Mouse (Mus musculus) embryonic facial prominence, embryonic 11.5 days (tissue): ENCODE results near the gene Ifitm3. TPM values are rescaled to one million over a fixed set of nuclear protein-coding genes. Genes with fewer than 3 reads are reported as not detected.
"Not testable (repeated sequence)": the region's sequence is repeated elsewhere in the genome, so short reads cannot be mapped to it uniquely, and the experiment has no call there.

Source experiments
- ATAC-seq: fragments of 200-750 bp; cut with Nextera tagmentation; replicated peaks from 2 replicates; pipeline ENCODE4 v1.8.0; 2017; ENCODE audit warnings: low read depth; ENCODE audit not compliant: insufficient number of reproducible peaks, low FRiP score, low TSS enrichment
- DNase-seq: peaks from one replicate; pipeline ENCODE4 v3.0.0-alpha.2; 2015; ENCODE audit warnings: low spot score
- H3K27ac ChIP-seq: fragments of 300-500 bp; sonication (generic); replicated peaks from 2 replicates; pipeline ENCODE4 v1.5.1; 2014; ENCODE audit warnings: mild to moderate bottlenecking, low read depth, low read length, control low read depth
- H3K27me3 ChIP-seq: fragments of 300-500 bp; sonication (generic); 2 replicates; pipeline ENCODE4 v1.6.1; 2014; ENCODE audit warnings: mild to moderate bottlenecking, low read length, moderate library complexity, mixed read lengths; ENCODE audit not compliant: control insufficient read depth, insufficient read depth
- H3K36me3 ChIP-seq: fragments of 300-500 bp; sonication (generic); replicated peaks from 2 replicates; pipeline ENCODE4 v1.6.1; 2014; ENCODE audit warnings: low read depth, mild to moderate bottlenecking, low read length, moderate library complexity, mixed read lengths; ENCODE audit not compliant: control insufficient read depth, insufficient read depth
- H3K4me1 ChIP-seq: fragments of 300-500 bp; sonication (generic); 2 replicates; pipeline ENCODE4 v1.6.1; 2014; ENCODE audit warnings: low read length, mixed read lengths; ENCODE audit not compliant: control insufficient read depth, insufficient read depth
- H3K4me2 ChIP-seq: fragments of 300-500 bp; sonication (generic); 2 replicates; pipeline ENCODE4 v1.6.1; 2014; ENCODE audit warnings: low read depth, mild to moderate bottlenecking, control low read depth, low read length, moderate library complexity
- H3K4me3 ChIP-seq: fragments of 300-500 bp; sonication (generic); 2 replicates; pipeline ENCODE4 v1.5.1; 2014; ENCODE audit warnings: low read depth, low read length, control low read depth
- H3K9ac ChIP-seq: fragments of 300-500 bp; sonication (generic); replicated peaks from 2 replicates; pipeline ENCODE4 v1.6.1; 2014; ENCODE audit warnings: mild to moderate bottlenecking, control low read depth, low read length
- H3K9me3 ChIP-seq: fragments of 300-500 bp; sonication (generic); replicated peaks from 2 replicates; pipeline ENCODE4 v1.6.1; 2016; ENCODE audit warnings: mild to moderate bottlenecking, low read length, inconsistent platforms, mixed read lengths; ENCODE audit not compliant: control insufficient read depth
- whole genome bisulfite sequencing: fragments of 180-500 bp; shearing (Covaris S2); extraction: QIAGEN DNeasy Blood & Tissue Kit; methylation state at CpG from one replicate; pipeline ENCODE4 v1.1.7; 2014; 5-methylcytosine and 5-hydroxymethylcytosine counted together
- polyA plus RNA-seq: library from polyadenylated mRNA; unstranded; fragments of >200 nt; fragmentation: Nextera tagmentation; extraction: Ambion mirVana; gene quantifications from 2 replicates; pipeline ENCODE4 v1.2.1, GENCODE M21; 2014

The Ifitm3 gene
- polyA plus RNA-seq, 1 experiment from 2014 or later: 29.8 TPM

DNA sequence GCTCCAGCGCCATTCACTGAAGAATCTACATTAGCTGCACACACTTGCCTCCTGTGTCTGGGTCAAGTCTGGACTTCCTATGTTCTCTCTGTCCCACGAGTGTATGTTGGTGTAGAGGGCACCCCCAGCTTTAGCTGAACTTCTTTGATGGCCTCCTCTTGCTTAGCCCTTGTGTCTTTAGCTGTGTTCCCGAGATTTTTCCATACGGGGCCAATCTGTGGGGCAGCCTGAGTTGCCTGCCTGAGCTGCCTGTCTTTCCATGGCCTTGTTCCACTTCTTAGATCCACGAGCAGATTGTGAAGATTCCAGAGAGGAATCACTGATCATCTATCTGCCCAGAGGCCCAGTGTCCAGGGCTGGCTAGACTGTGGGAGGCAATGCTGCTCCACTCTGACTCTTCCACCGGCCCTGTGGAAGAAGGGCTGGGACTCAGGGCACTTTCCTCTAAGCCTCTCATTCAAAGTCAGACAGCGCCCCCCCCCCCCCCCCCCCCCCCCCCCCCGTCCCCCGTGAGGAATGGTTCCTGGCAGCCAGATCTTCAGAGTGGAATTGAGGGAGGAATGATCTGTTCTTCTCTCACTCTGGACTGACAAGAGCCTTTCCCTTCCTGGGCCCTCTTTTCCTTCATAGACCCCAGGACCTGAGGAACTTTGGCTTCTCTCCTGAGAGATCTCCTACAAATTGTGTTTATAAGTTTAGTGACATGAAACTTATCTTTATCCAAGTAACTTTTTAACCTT, 30.5 kb upstream of the Ifitm3 start:
- DNase-seq (no peak), ATAC-seq (no peak)
- Histone ChIP-seq H3K27me3 (no peaks in the 10 kb centered on the region), H3K9me3 (no peaks in the 10 kb centered on the region), H3K9ac (no peak overlapping the region; the same call in 1 of the 2 replicates), H3K27ac (peak overlapping the region; percentile 2; the same call in 1 of the 2 replicates), H3K4me2 (no peak overlapping the region; the same call in 1 of the 2 replicates), H3K4me1 (no peaks in the 10 kb centered on the region; the same call in 1 of the 2 replicates), H3K4me3 (no peak overlapping the region), H3K36me3 (no peaks in the 10 kb centered on the region)
- 38% methylated on average over 6 of the region's 9 CpGs for WGBS

DNA sequence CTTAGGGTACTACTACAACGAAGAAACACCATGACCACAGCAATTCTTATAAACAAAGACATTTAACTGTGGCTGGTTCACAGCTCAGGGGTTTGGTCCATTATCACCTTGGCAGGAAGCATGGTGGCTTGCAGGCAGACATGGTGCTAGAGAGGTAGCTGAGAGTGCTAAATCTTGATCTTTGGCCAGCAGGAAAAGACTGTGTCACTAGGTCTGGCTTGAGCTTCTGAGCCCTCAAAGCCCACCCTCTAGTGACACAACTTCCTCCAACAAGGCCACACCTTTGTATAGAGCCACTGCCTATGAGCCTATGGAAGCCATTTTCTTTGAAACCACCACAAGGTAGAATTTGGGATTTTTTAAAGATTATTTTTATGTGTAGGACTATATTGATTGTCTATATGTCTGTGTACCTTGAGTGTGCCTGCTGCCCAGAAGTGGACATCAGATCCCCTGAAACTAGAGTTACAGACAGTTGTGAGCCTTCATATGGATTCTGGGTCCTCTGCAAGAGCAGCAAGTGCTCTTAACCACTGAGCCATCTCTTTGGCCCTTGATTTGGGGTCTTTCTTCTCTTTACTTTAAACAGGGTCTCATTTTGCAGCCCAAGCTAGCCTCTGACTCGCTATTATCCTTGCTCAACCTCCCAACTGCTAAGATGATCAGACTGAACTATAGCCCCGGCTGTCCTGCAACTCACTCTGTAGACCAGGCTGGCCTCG, 29.0 kb upstream of the Ifitm3 start:
- H3K27ac ChIP-seq: no peak overlapping the region
- no peak for DNase-seq
- no peak overlapping the region for H3K4me2 ChIP-seq
- WGBS: 87% methylated on average over 4 of the region's 4 CpGs
- H3K4me3 ChIP-seq: no peak overlapping the region
- H3K9ac ChIP-seq: no peak overlapping the region
- ATAC-seq: no peak
- H3K9me3 ChIP-seq: no peaks in the 10 kb centered on the region
- H3K4me1 ChIP-seq: no peaks in the 10 kb centered on the region; the same call in 1 of the 2 replicates
- no peaks in the 10 kb centered on the region for H3K27me3 ChIP-seq
- H3K36me3 ChIP-seq: no peaks in the 10 kb centered on the region

DNA sequence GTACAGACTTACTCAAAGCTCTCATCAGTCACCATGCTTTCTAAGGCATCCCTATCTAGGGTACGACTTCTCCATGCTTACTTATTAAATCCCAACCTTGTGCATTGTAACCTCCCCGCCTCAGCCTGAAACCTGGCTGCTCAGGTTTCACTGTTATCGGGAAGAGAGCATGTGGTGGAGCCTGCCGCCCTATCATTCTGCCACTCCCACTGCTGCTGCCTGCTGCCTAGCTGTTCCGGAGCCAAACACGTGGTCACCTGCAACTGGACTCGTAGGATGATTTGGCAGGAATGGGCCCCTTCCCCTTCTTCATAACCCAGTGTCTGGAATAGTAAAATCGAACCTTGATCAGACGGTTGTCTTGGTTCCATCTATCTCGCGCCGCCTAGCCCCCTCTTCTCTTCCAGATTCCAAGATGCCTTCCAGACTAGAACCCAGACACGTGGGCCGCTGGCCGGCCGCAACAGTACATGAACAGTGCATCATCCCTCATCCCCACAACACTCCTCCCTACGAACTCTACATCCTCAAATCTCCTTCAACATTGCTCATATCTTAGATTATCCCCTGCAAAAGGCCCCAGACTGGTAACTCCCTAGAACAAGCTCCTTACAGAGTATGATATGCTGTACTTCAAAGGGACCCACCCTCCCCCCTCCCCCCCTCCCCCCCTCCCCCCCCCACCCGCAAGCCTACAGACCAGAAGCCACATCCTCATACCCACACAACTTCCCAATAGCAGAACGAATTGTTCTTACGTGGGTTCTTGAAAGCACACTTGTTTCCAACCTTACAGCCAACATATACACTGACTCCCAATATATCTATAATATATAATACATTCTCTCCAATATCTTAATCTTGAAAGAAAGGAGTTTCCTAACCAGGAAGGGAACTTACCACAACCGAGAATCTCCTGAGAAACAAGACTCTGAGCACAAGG, 27.8 kb upstream of the Ifitm3 start:
- H3K27ac ChIP-seq: no peak overlapping the region
- H3K9ac ChIP-seq: no peak overlapping the region
- H3K27me3 ChIP-seq: no peaks in the 10 kb centered on the region
- ATAC-seq: no peak
- no peak for DNase-seq
- no peak overlapping the region for H3K4me2 ChIP-seq
- no peaks in the 10 kb centered on the region for H3K9me3 ChIP-seq
- no peak overlapping the region for H3K4me3 ChIP-seq
- no peaks in the 10 kb centered on the region; the same call in 1 of the 2 replicates for H3K4me1 ChIP-seq
- no peaks in the 10 kb centered on the region for H3K36me3 ChIP-seq
- 80% methylated on average over 20 of the region's 21 CpGs for WGBS

DNA sequence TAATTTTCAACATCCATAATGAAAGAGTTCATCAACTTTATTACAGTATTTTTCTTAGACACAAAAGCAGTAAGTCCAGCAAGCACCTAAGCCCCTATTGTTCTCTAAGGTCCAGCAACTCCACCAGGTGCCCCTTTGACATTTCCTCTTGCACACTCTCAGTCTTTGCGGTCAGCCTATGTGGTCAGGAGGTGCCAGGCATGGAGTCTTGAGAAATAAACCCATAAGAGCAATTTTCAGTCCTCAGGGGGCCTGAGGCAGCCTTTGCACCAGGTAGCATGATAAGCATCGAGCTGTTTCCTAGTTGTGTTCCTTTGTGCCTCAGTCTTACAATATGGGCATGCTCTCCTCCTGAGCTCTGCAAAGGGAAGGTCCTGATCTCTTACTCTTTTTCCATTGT, 26.1 kb upstream of the Ifitm3 start:
- not testable (repeated sequence) for H3K4me1 ChIP-seq, ATAC-seq, H3K4me3 ChIP-seq, H3K27ac ChIP-seq, H3K36me3 ChIP-seq, H3K4me2 ChIP-seq, H3K9ac ChIP-seq, H3K9me3 ChIP-seq, H3K27me3 ChIP-seq, DNase-seq
- WGBS: 69% methylated on average over 1 of the region's 2 CpGs

DNA sequence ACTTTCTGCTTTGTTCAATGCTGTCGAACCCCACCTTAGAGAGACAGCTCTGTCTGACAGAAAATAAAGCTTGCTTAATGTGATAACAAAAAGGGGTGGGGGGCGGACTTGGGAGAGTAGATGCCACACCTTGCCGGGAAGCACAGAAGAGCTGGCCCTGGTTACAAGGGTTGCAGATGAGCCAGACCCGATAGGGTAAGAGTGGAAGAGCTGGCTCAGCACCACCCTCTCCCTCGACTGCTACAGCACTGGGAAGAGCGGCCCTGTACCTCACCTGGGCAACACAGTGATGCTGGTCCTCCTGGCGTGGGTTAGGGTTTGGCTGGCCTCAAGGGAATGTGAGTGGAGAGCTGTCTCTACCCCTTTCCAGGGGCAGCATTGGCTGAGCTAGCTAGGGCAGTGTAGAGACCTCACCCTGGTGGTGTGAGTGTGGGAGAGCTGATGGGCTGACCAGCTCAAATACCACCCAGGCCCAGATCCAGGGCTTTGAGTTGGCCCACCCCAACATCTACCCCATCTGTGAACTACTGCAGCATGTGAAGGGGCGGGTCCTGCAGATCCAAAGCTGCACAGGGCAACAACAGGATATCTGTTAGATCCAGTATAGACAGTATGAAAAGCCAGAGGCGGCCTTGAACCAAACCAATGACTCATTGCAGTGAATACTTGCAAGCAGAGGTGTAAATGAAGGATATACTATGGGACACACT, 22.0 kb upstream of the Ifitm3 start:
- Histone ChIP-seq H3K9ac (no peak overlapping the region), H3K27ac (no peak overlapping the region), H3K27me3 (no peaks in the 10 kb centered on the region), H3K9me3 (no peaks in the 10 kb centered on the region), H3K4me1 (no peaks in the 10 kb centered on the region), H3K4me3 (no peak overlapping the region), H3K4me2 (no peak overlapping the region), H3K36me3 (no peaks in the 10 kb centered on the region)
- ATAC-seq: no peak; the same call in 1 of the 2 replicates
- WGBS: 79% methylated on average over 9 of the region's 9 CpGs
- no peak for DNase-seq

DNA sequence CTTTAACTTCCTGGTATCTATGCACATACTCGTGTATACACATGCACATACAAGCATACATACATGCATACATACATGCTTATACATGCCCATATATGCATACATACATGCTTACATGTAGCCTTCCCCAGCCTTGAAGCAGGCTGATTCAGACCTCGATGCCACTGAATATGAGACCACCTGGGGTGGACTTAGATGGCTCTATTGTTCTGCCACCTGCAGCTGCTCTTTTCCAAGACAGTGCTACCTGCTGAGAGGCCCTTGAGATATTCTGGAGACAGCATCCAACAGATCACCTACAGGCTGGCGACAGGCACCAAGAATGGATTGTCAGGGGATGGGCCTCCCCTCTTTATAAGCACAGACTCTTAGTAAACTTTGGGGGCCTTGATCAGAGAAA, 19.8 kb upstream of the Ifitm3 start:
- ATAC-seq: no peak
- H3K36me3 ChIP-seq: no peaks in the 10 kb centered on the region
- WGBS: 48% methylated on average over 3 of the region's 3 CpGs

DNA sequence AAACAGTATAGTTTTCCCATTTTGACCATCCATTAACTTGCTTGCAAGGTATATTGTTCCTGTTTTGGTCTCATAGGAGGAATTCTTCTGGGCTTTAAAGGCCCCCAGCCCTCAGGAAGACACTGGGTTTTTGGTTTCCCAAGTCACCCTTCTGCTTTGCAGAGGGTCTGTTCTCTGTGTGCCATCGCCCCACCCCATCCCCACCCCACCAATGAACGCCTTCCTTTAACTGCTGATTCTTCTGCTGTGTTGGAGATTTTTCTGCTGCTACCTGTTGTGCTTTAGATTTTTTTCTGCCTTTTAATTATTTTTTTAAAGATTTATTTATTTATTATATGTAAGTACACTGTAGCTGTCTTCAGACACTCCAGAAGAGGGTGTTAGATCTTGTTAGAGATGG, 18.3 kb upstream of the Ifitm3 start, which contains the start of gene Gm17387:
TSS of gene Gm17387 (plus strand) at position 301 of the 400 bp plus-strand sequence.
- DNase-seq (no peak), ATAC-seq (no peak)
- Histone ChIP-seq H3K27me3 (no peaks in the 10 kb centered on the region), H3K27ac (no peak within 1 kb of the TSS), H3K4me3 (no peak within 1 kb of the TSS), H3K4me1 (no peaks in the 10 kb centered on the region), H3K36me3 (no peaks in the 10 kb centered on the region), H3K9ac (no peak within 1 kb of the TSS), H3K4me2 (no peak within 1 kb of the TSS), H3K9me3 (no peaks in the 10 kb centered on the region)
- 85% methylated on average over 2 of the region's 2 CpGs for WGBS

More for the DNA sequence above, 19.8 kb upstream of the Ifitm3 start:
- H3K4me1 ChIP-seq: no peaks in the 10 kb centered on the region
- no peaks in the 10 kb centered on the region for H3K27me3 ChIP-seq
- no peak overlapping the region for H3K9ac ChIP-seq
- no peak overlapping the region for H3K27ac ChIP-seq
- no peak overlapping the region for H3K4me3 ChIP-seq
- H3K4me2 ChIP-seq: no peak overlapping the region
- H3K9me3 ChIP-seq: no peaks in the 10 kb centered on the region
- no peak for DNase-seq
